Mouse (Mus musculus) neural tube, embryonic 14.5 days (tissue): ENCODE measurements around the gene Smim10l1. TPM values are rescaled to one million over a fixed set of nuclear protein-coding genes. Genes with fewer than 3 reads are reported as not detected.

Source experiments
- ATAC-seq: fragments of 200-750 bp; cut with Nextera tagmentation; 2 replicates; pipeline ENCODE4 v1.8.0; 2017; ENCODE audit warnings: low read depth, mild to moderate bottlenecking, moderate TSS enrichment, moderate library complexity
- H3K27ac ChIP-seq: fragments of 300-500 bp; sonication (generic); 2 replicates; pipeline ENCODE4 v1.5.1; 2014; ENCODE audit warnings: low read depth, mild to moderate bottlenecking, control low read depth, low read length, moderate library complexity, mixed read lengths
- H3K27me3 ChIP-seq: fragments of 300-500 bp; sonication (generic); 2 replicates; pipeline ENCODE4 v1.6.1; 2014; ENCODE audit warnings: low read length; ENCODE audit not compliant: control insufficient read depth, insufficient read depth
- H3K36me3 ChIP-seq: fragments of 300-500 bp; sonication (generic); 2 replicates; pipeline ENCODE4 v1.6.1; 2014; ENCODE audit warnings: low read length, mixed read lengths; ENCODE audit not compliant: control insufficient read depth, insufficient read depth
- H3K4me1 ChIP-seq: fragments of 300-500 bp; sonication (generic); 2 replicates; pipeline ENCODE4 v1.6.1; 2014; ENCODE audit warnings: low read length; ENCODE audit not compliant: control insufficient read depth, insufficient read depth
- H3K4me2 ChIP-seq: fragments of 300-500 bp; sonication (generic); 2 replicates; pipeline ENCODE4 v1.6.1; 2014; ENCODE audit warnings: mild to moderate bottlenecking, low read depth, low read length, control low read depth
- H3K4me3 ChIP-seq: fragments of 300-500 bp; sonication (generic); 2 replicates; pipeline ENCODE4 v1.5.1; 2014; ENCODE audit warnings: low read depth, low read length, control low read depth, mixed read lengths
- H3K9ac ChIP-seq: fragments of 300-500 bp; sonication (generic); replicated peaks from 2 replicates; pipeline ENCODE4 v1.6.1; 2014; ENCODE audit warnings: low read depth, mild to moderate bottlenecking, control low read depth, low read length, mixed read lengths
- H3K9me3 ChIP-seq: fragments of 300-500 bp; sonication (generic); 2 replicates; pipeline ENCODE4 v1.6.1; 2016; ENCODE audit warnings: low read length; ENCODE audit not compliant: control insufficient read depth
- WGBS: fragments of 180-500 bp; shearing (Covaris S2); extraction: QIAGEN DNeasy Blood & Tissue Kit; methylation state at CpG from one replicate; pipeline ENCODE4 v1.1.7; 2014; 5-methylcytosine and 5-hydroxymethylcytosine counted together
- polyA plus RNA-seq: library from polyadenylated mRNA; unstranded; fragments of >200 nt; fragmentation: Nextera tagmentation; extraction: Ambion mirVana; gene quantifications from 2 replicates; pipeline ENCODE4 v1.2.1, GENCODE M21; 2014

Gene Smim10l1
- polyA plus RNA-seq, result 121 and 124 TPM in 2 replicates

GRCm38 (mm10) chr6:133104609-133104921, at the start of gene Smim10l1:
Gene Smim10l1, plus strand, starts transcription at chr6:133104909.
- H3K27ac ChIP-seq, result peak within 1 kb of the TSS; percentile 99
- H3K27me3 ChIP-seq, result no peaks in the 10 kb centered on the region
- H3K4me3 ChIP-seq, result peak within 1 kb of the TSS; percentile 69
- no peaks in the 10 kb centered on the region for H3K36me3 ChIP-seq
- no peak for ATAC-seq
- H3K4me2 ChIP-seq, result peak within 1 kb of the TSS; percentile 58
- H3K9me3 ChIP-seq, result no peaks in the 10 kb centered on the region
- H3K9ac ChIP-seq, result peak within 1 kb of the TSS; percentile 99
- no peaks in the 10 kb centered on the region for H3K4me1 ChIP-seq

GRCm38 (mm10) chr6:133055716-133056115, 49.0 kb upstream of the Smim10l1 start, which contains the start of gene Tas2r140:
Gene Tas2r140, minus strand, starts transcription at chr6:133055816.
- H3K9me3 ChIP-seq, result no peaks in the 10 kb centered on the region
- no peaks in the 10 kb centered on the region for H3K27me3 ChIP-seq
- no peak within 1 kb of the TSS for H3K4me2 ChIP-seq
- ATAC-seq, result no peak
- H3K27ac ChIP-seq, result no peak within 1 kb of the TSS
- H3K36me3 ChIP-seq, result no peaks in the 10 kb centered on the region
- no peaks in the 10 kb centered on the region for H3K4me1 ChIP-seq
- no peak within 1 kb of the TSS for H3K4me3 ChIP-seq
- no peak within 1 kb of the TSS for H3K9ac ChIP-seq

DNA sequence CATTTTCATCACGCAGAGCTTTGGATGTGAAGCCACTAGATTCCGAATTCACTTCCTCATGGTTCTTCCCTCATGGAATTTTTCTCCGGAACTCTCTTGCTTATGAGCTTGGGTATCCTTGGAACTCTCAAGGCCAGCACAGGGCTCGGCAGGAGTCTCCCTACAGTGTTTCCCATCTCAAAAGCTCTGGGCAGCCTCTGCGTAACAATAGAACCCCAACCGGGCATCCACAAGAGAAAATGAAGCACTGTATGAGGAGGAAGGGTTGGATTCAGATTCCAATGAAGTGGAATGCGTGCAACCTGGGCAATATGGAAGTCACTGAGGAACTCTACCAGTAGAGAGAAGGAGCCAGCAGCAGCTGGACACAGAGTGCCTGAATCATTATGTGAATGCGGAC, 12.5 kb upstream of the Smim10l1 start:
- Histone ChIP-seq H3K9me3 (no peaks in the 10 kb centered on the region), H3K4me1 (no peaks in the 10 kb centered on the region), H3K36me3 (no peaks in the 10 kb centered on the region), H3K27ac (no peak overlapping the region), H3K4me2 (no peak overlapping the region), H3K9ac (no peak overlapping the region), H3K27me3 (no peaks in the 10 kb centered on the region), H3K4me3 (no peak overlapping the region)
- ATAC-seq, result no peak
- 78% methylated on average over 8 of the region's 8 CpGs for WGBS

- no peaks in the 10 kb centered on the region for H3K4me1 ChIP-seq
- no peaks in the 10 kb centered on the region for H3K9me3 ChIP-seq
- no peak for ATAC-seq
- H3K27me3 ChIP-seq, result no peaks in the 10 kb centered on the region
- H3K36me3 ChIP-seq, result no peaks in the 10 kb centered on the region
- H3K27ac ChIP-seq, result no peak overlapping the region
- 63% methylated on average over 1 of the region's 1 CpGs for WGBS
- no peak overlapping the region for H3K4me2 ChIP-seq
- no peak overlapping the region for H3K9ac ChIP-seq
- H3K4me3 ChIP-seq, result no peak overlapping the region
Observed at GRCm38 (mm10) chr6:133102430-133102829, 2.3 kb upstream of the Smim10l1 start.

- Histone ChIP-seq H3K9ac (peak overlapping the region; percentile 99), H3K27me3 (no peaks in the 10 kb centered on the region), H3K4me1 (no peaks in the 10 kb centered on the region), H3K9me3 (no peaks in the 10 kb centered on the region), H3K4me3 (peak overlapping the region; percentile 69), H3K4me2 (peak overlapping the region; percentile 58), H3K36me3 (no peaks in the 10 kb centered on the region), H3K27ac (peak overlapping the region; percentile 99)
- peak; percentile 98 for ATAC-seq
- WGBS, result 2% methylated on average over 62 of the region's 62 CpGs
Observed at GRCm38 (mm10) chr6:133104922-133105859, 482 bp downstream of the Smim10l1 start.

Other genes with a start within 250 kb of the Smim10l1 start
- not detected in 2 replicates for gene Tas2r116, start 249.5 kb upstream of the Smim10l1 start, polyA plus RNA-seq
- not detected in 2 replicates for gene Tas2r110, start 236.9 kb upstream of the Smim10l1 start, polyA plus RNA-seq
- gene Tas2r113, start 211.9 kb upstream of the Smim10l1 start, polyA plus RNA-seq, result not detected in 2 replicates
- gene Tas2r125, start 195.3 kb upstream of the Smim10l1 start, polyA plus RNA-seq, result 0.29 and 0.30 TPM in 2 replicates
- gene Tas2r129, start 153.8 kb upstream of the Smim10l1 start, polyA plus RNA-seq, result not detected in 2 replicates
- not detected in 2 replicates for gene Tas2r131, start 147.0 kb upstream of the Smim10l1 start, polyA plus RNA-seq
- not detected in 2 replicates for gene Tas2r109, start 123.9 kb upstream of the Smim10l1 start, polyA plus RNA-seq
- gene Tas2r103, start 67.8 kb upstream of the Smim10l1 start, polyA plus RNA-seq, result not detected in 2 replicates
- not detected in 2 replicates for gene Tas2r140, start 49.1 kb upstream of the Smim10l1 start, polyA plus RNA-seq
- gene 5530400C23Rik, start 187.3 kb downstream of the Smim10l1 start, polyA plus RNA-seq, result not detected in 2 replicates